Mouse (Mus musculus): Measurements from ENCODE around the gene Snx30.

The Snx30 gene

GRCm38 (mm10) chr4:59914608-59915403, 109.2 kb downstream of the Snx30 start, which contains the start of gene Slc46a2:
Slc46a2 (minus strand) TSS chr4:59915056.
- no peak for DNase-seq

DNA sequence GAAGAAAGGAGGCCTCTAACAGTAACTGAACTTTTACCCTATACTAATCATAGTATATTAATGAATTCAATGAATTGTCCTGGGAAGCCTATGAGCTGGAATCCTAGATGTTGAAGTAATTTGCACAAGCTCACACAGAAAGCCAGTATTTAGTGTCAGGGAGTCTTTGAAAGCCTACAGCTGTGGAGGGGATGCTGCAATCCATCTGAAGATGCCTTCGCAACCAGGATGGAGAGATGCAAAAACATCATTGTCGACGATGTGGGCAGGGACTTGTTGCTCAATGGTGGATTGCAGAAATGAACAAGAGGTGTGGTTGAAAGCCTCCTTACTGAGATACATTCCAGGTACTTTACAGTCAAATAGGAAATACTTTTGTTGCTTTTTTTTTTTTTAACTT, 112.3 kb downstream of the Snx30 start:
- no peak for DNase-seq

- DNase-seq = no peak
Observed at GRCm38 (mm10) chr4:59925082-59925481, 119.4 kb downstream of the Snx30 start.

GRCm38 (mm10) chr4:59927666-59928065, 122.0 kb downstream of the Snx30 start:
- DNase-seq = no peak

- peak; percentile 55 for DNase-seq
Observed at GRCm38 (mm10) chr4:59928347-59928746, 122.7 kb downstream of the Snx30 start.

DNA sequence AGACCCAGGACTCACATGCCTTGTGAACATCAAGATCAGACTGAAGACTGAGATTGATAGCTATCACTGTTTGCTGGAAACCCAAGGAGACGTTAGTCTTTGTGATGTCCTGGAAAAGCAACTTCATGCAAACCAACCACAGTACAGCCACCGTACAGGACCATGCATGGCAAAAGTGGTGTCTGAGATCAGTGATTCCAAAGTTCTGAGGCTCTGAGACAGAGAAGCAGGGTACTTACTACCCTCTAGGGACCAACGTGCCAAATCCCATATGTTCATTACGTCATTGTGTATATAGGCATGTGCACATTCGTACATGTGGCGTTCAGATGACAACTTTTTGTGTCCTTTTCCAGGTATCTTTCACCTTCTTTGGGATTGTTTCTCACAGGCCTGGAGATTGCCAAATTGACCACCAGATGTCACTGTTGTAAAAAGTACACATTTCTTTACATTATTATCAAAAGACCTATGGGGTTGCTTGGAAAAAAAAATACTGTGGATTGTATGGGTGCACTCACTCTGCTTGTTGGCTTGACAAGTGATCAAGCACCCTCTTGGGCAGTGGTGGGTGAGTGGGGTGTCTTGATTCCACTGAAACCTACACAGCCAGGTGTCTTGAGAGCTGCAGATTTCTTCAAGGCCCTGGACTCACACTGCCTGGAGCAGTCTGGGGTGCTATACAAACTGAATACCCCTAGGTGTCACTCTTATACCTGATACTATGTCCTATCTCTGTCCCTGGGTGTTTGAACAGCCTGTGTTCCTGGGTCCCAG, 127.1 kb downstream of the Snx30 start:
- no peak for DNase-seq

GRCm38 (mm10) chr4:59937543-59937942, 131.9 kb downstream of the Snx30 start:
- DNase-seq = no peak
